Mouse (Mus musculus) right cerebral cortex, postnatal 4 days (tissue): ENCODE results near the gene N4bp1.

ENCODE experiments used
- DNase-seq: peaks from one replicate; pipeline ENCODE4 v3.0.0-alpha.2; 2022

The N4bp1 gene

GRCm38 (mm10) chr8:86758651-86759050 is 126.4 kb downstream of the N4bp1 start:
- no peak for DNase-seq
